9 mouse cellular contexts compared by ENCODE assay signal in the genomic region with DNA sequence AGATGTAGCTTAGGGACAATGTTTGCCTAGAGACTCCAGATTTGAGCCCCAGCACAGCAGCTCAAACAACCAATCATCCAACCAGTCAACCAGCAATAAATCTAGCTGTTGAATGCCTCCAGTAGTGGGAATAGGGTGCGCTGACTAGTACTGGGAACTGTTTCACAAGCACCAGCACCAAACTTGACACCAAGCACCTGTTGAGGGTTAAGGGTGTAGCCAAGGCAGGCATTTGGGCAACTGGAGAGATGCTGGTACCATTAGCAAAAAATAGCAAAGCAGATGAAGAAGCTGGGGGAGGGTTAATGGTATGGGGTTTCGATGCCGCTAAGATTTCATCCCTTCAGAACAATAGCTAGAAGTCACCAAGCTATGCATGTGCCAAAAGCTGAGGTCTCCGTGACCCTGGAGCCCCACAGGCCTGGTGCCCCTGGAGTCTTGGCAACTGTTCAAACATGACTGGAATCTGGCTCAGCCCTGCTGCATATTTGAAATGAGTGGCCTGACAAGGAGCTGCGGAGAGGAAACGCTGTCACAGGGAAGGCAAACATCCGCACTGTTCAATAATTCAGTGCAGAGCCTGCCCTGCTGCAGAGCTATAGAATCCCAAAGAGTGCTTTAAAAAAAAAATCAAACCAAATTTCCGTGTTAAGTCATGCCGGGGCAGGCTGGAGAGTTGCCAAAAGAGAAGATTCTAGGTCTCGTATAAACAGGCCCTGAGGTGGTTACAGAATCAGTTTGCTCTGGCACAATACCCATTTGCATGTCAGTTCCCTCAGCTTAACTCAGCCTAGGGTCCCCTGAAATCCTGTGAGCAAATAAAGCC.
DNase-seq lines count a peak whose midpoint lies in the region; ATAC-seq and TF ChIP-seq lines count a peak whose summit lies in the region.
"Had no signal": no experiment of that assay in that cellular context is flagged by ENCODE, and none has a peak within 500 bp of the region (broad histone marks: within the 10 kb centered on the region; RNA-seq: fewer than 3 reads in every experiment).

No protein-coding gene starts in this region.

- H3K36me3 ChIP-seq in embryonic facial prominence, embryonic 15.5 days: no peaks in the 10 kb centered on the region
- H3K36me3 ChIP-seq in heart, embryonic 15.5 days: no peaks in the 10 kb centered on the region
- no peaks in the 10 kb centered on the region for H3K36me3 ChIP-seq in kidney, postnatal 0 days (ENCODE audit: insufficient read depth, low read length)
- H3K36me3 ChIP-seq in stomach, embryonic 16.5 days (ENCODE audit: control insufficient read depth, insufficient read depth, low read length): no peaks in the 10 kb centered on the region

- no peak overlapping the region for H3K9ac ChIP-seq in embryonic facial prominence, embryonic 15.5 days
- no peak overlapping the region for H3K9ac ChIP-seq in heart, embryonic 15.5 days
- no peak overlapping the region for H3K9ac ChIP-seq in kidney, postnatal 0 days (ENCODE audit: low read depth, low read length)
- peak overlapping the region; percentile 18; the same call in 1 of the 2 replicates for H3K9ac ChIP-seq in stomach, embryonic 16.5 days (ENCODE audit: low read length)

- ATAC-seq in embryonic facial prominence, embryonic 15.5 days (ENCODE audit: insufficient number of reproducible peaks, low FRiP score, low TSS enrichment, low read depth): peak; percentile 64
- peak; percentile 89 for ATAC-seq in heart, embryonic 15.5 days (replicated peaks; ENCODE audit: insufficient number of reproducible peaks, insufficient read depth, low FRiP score, low read depth)
- ATAC-seq in kidney, postnatal 0 days (replicated peaks; ENCODE audit: low FRiP score, low read depth): no peak; the same call in 1 of the 2 replicates
- ATAC-seq in stomach, embryonic 16.5 days (ENCODE audit: insufficient read depth, low FRiP score): peak; percentile 49

- WGBS in embryonic facial prominence, embryonic 15.5 days: 7% methylated on average over 10 of the region's 10 CpGs
- WGBS in heart, embryonic 15.5 days: 15% methylated on average over 10 of the region's 10 CpGs
- WGBS in kidney, postnatal 0 days: 11% methylated on average over 10 of the region's 10 CpGs
- WGBS in stomach, embryonic 16.5 days: 14% methylated on average over 10 of the region's 10 CpGs

- peak overlapping the region; percentile 81 for H3K27ac ChIP-seq in embryonic facial prominence, embryonic 15.5 days (replicated peaks)
- peak overlapping the region; percentile 87 for H3K27ac ChIP-seq in heart, embryonic 15.5 days
- H3K27ac ChIP-seq in kidney, postnatal 0 days: peak overlapping the region; percentile 64; the same call in 1 of the 2 replicates
- peak overlapping the region; percentile 77 for H3K27ac ChIP-seq in stomach, embryonic 16.5 days (ENCODE audit: low read length)

- H3K27me3 ChIP-seq in embryonic facial prominence, embryonic 15.5 days: no peaks in the 10 kb centered on the region
- no peaks in the 10 kb centered on the region for H3K27me3 ChIP-seq in heart, embryonic 15.5 days
- H3K27me3 ChIP-seq in kidney, postnatal 0 days (ENCODE audit: insufficient read depth, low read length): no peaks in the 10 kb centered on the region
- no peaks in the 10 kb centered on the region for H3K27me3 ChIP-seq in stomach, embryonic 16.5 days (ENCODE audit: control insufficient read depth, insufficient read depth, low read length)
- H3K27me3 ChIP-seq: CH12.LX had no signal

- H3K9me3 ChIP-seq in embryonic facial prominence, embryonic 15.5 days (replicated peaks): no peaks in the 10 kb centered on the region
- no peaks in the 10 kb centered on the region for H3K9me3 ChIP-seq in heart, embryonic 15.5 days (replicated peaks)
- no peaks in the 10 kb centered on the region for H3K9me3 ChIP-seq in kidney, postnatal 0 days (replicated peaks; ENCODE audit: low read length)
- H3K9me3 ChIP-seq in stomach, embryonic 16.5 days (replicated peaks; ENCODE audit: control insufficient read depth, low read length): no peaks in the 10 kb centered on the region

- H3K4me3 ChIP-seq in embryonic facial prominence, embryonic 15.5 days (replicated peaks): no peak overlapping the region
- H3K4me3 ChIP-seq in heart, embryonic 15.5 days: no peak overlapping the region
- no peak overlapping the region for H3K4me3 ChIP-seq in kidney, postnatal 0 days (replicated peaks; ENCODE audit: low read depth, low read length)
- H3K4me3 ChIP-seq in stomach, embryonic 16.5 days (replicated peaks; ENCODE audit: low read length): no peak overlapping the region

- H3K4me2 ChIP-seq in embryonic facial prominence, embryonic 15.5 days (replicated peaks): peak overlapping the region; percentile 37
- H3K4me2 ChIP-seq in heart, embryonic 15.5 days: peak overlapping the region; percentile 39
- peak overlapping the region; percentile 27 for H3K4me2 ChIP-seq in kidney, postnatal 0 days (ENCODE audit: low read length)
- peak overlapping the region; percentile 34 for H3K4me2 ChIP-seq in stomach, embryonic 16.5 days (ENCODE audit: low read depth, low read length)

- no peak for TF ChIP-seq CTCF in kidney, postnatal 0 days (IDR thresholded peaks at IDR 0.05; ENCODE audit: low read depth)

- DNase-seq in ovary, adult 18-20 months (ENCODE audit: low spot score): peak; percentile 77
- no peak for DNase-seq in ovary, postnatal 10 days (ENCODE audit: low spot score)
- DNase-seq in kidney, postnatal 0 days (ENCODE audit: low spot score): peak; percentile 76
- DNase-seq in lung, postnatal 25 days (ENCODE audit: low spot score): peak; percentile 92
- no peak for DNase-seq in frontal cortex, postnatal 36 days (ENCODE audit: low spot score in 2 of 2)

- peaks cover 38% of the 10 kb centered on the region for H3K4me1 ChIP-seq in embryonic facial prominence, embryonic 15.5 days
- H3K4me1 ChIP-seq in heart, embryonic 15.5 days (replicated peaks): peaks cover 43% of the 10 kb centered on the region
- peaks cover 9% of the 10 kb centered on the region for H3K4me1 ChIP-seq in kidney, postnatal 0 days (replicated peaks; ENCODE audit: insufficient read depth, low read length)
- H3K4me1 ChIP-seq in stomach, embryonic 16.5 days (ENCODE audit: control insufficient read depth, insufficient read depth, low read length): peaks cover 21% of the 10 kb centered on the region

Comparison
In these comparisons a context has a peak if more than half of its experiments do, and no peak if none do; other contexts are left out.
1. DNase-seq: peak in ovary, adult 18-20 months (single experiment), kidney, postnatal 0 days (single experiment) and lung, postnatal 25 days (single experiment); none in ovary, postnatal 10 days (single experiment) and frontal cortex, postnatal 36 days (0 of 2).
2. Peak in every context shown above with its lines, with median percentiles within 50 percentile points of each other: H3K27ac ChIP-seq and H3K4me2 ChIP-seq.